Mouse (Mus musculus): Measurements from ENCODE around the gene Babam2. TPM values are rescaled to one million over a fixed set of nuclear protein-coding genes. Genes with fewer than 3 reads are reported as not detected.

Babam2 gene
- polyA plus RNA-seq, 1 experiment from 2014 or later = 22.1 TPM

- TF ChIP-seq EP300 (IDR thresholded peaks at IDR 0.05; ENCODE audit: low read depth) (no peak), CTCF (IDR thresholded peaks at IDR 0.05; ENCODE audit: low read depth) (no peak)
- H3K27me3 ChIP-seq (ENCODE audit: insufficient read depth, low read length) = no peaks in the 10 kb centered on the region
- H3K36me3 ChIP-seq (replicated peaks; ENCODE audit: insufficient read depth, low read length) = no peaks in the 10 kb centered on the region
- 54% methylated on average over 2 of the region's 2 CpGs for WGBS (ENCODE audit: insufficient replicate concordance)
- H3K27ac ChIP-seq (ENCODE audit: low read depth) = 0 out of 2 replicates have a peak overlapping the region, but pooled peaks have one; percentile 13
- peaks cover 5% of the 10 kb centered on the region for H3K4me1 ChIP-seq (ENCODE audit: insufficient read depth)
- no peak overlapping the region for H3K4me2 ChIP-seq (ENCODE audit: low read depth, low read length)
- H3K9me3 ChIP-seq (ENCODE audit: low read length) = no peaks in the 10 kb centered on the region
- no peak for DNase-seq
- no peak overlapping the region for H3K9ac ChIP-seq (replicated peaks)
- no peak for ATAC-seq
- H3K4me3 ChIP-seq (ENCODE audit: low read depth, low read length) = no peak overlapping the region
These were observed 388.1 kb downstream of the Babam2 start for GRCm38 (mm10) chr5:32085566-32085965.

DNA sequence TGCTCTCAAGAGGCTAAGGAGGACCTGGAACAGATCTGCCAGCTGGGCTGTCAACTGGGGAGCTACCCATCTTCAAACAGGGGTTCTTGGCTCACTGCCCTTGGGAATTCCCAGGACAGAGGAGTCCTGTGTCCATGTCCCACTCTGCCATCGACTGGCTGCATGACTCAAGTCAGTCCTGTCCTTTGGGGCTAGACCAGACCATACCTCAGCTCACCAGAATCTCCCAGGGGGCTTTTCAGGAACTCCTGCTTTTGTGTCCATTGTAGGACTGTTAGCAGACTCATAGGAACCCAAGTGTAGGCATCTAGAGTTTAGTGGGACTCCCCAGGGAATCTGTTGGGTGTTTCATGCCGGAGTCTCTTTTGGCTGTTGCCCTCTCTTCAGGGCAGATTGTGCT lies 388.5 kb downstream of the Babam2 start:
- WGBS (ENCODE audit: insufficient replicate concordance) = 74% methylated on average over 2 of the region's 2 CpGs
- H3K4me2 ChIP-seq (ENCODE audit: low read depth, low read length) = no peak overlapping the region
- no peak overlapping the region for H3K9ac ChIP-seq (replicated peaks)
- no peaks in the 10 kb centered on the region for H3K36me3 ChIP-seq (replicated peaks; ENCODE audit: insufficient read depth, low read length)
- H3K4me1 ChIP-seq (ENCODE audit: insufficient read depth) = peaks cover 6% of the 10 kb centered on the region
- no peak overlapping the region for H3K27ac ChIP-seq (ENCODE audit: low read depth)
- H3K27me3 ChIP-seq (ENCODE audit: insufficient read depth, low read length) = no peaks in the 10 kb centered on the region
- DNase-seq (no peak), ATAC-seq (no peak)
- H3K4me3 ChIP-seq (ENCODE audit: low read depth, low read length) = no peak overlapping the region
- no peak for TF ChIP-seq CTCF (IDR thresholded peaks at IDR 0.05; ENCODE audit: low read depth)
- no peak for TF ChIP-seq EP300 (IDR thresholded peaks at IDR 0.05; ENCODE audit: low read depth)
- no peaks in the 10 kb centered on the region for H3K9me3 ChIP-seq (ENCODE audit: low read length)

GRCm38 (mm10) chr5:32086526-32087090 lies 389.1 kb downstream of the Babam2 start:
- H3K4me1 ChIP-seq (ENCODE audit: insufficient read depth) = peaks cover 6% of the 10 kb centered on the region
- WGBS (ENCODE audit: insufficient replicate concordance) = 73% methylated on average over 6 of the region's 6 CpGs
- ATAC-seq = no peak
- no peaks in the 10 kb centered on the region for H3K36me3 ChIP-seq (replicated peaks; ENCODE audit: insufficient read depth, low read length)
- H3K4me2 ChIP-seq (ENCODE audit: low read depth, low read length) = no peak overlapping the region
- TF ChIP-seq EP300 (IDR thresholded peaks at IDR 0.05; ENCODE audit: low read depth) (no peak), CTCF (IDR thresholded peaks at IDR 0.05; ENCODE audit: low read depth) (no peak)
- no peak overlapping the region for H3K9ac ChIP-seq (replicated peaks)
- no peak overlapping the region for H3K4me3 ChIP-seq (ENCODE audit: low read depth, low read length)
- H3K27ac ChIP-seq (ENCODE audit: low read depth) = no peak overlapping the region
- H3K9me3 ChIP-seq (ENCODE audit: low read length) = no peaks in the 10 kb centered on the region
- H3K27me3 ChIP-seq (ENCODE audit: insufficient read depth, low read length) = no peaks in the 10 kb centered on the region
- DNase-seq = no peak

- Histone ChIP-seq H3K4me2 (ENCODE audit: low read depth, low read length) (no peak overlapping the region), H3K9me3 (ENCODE audit: low read length) (no peaks in the 10 kb centered on the region), H3K36me3 (replicated peaks; ENCODE audit: insufficient read depth, low read length) (no peaks in the 10 kb centered on the region), H3K9ac (replicated peaks) (no peak overlapping the region), H3K27ac (ENCODE audit: low read depth) (no peak overlapping the region), H3K4me1 (ENCODE audit: insufficient read depth) (peaks cover 15% of the 10 kb centered on the region), H3K4me3 (ENCODE audit: low read depth, low read length) (no peak overlapping the region), H3K27me3 (ENCODE audit: insufficient read depth, low read length) (no peaks in the 10 kb centered on the region)
- DNase-seq = no peak
- TF ChIP-seq CTCF (IDR thresholded peaks at IDR 0.05; ENCODE audit: low read depth) = no peak
- no peak for TF ChIP-seq EP300 (IDR thresholded peaks at IDR 0.05; ENCODE audit: low read depth)
- WGBS (ENCODE audit: insufficient replicate concordance) = 44% methylated on average over 5 of the region's 5 CpGs
- ATAC-seq = no peak
These were observed 392.0 kb downstream of the Babam2 start for GRCm38 (mm10) chr5:32089481-32089880.

DNA sequence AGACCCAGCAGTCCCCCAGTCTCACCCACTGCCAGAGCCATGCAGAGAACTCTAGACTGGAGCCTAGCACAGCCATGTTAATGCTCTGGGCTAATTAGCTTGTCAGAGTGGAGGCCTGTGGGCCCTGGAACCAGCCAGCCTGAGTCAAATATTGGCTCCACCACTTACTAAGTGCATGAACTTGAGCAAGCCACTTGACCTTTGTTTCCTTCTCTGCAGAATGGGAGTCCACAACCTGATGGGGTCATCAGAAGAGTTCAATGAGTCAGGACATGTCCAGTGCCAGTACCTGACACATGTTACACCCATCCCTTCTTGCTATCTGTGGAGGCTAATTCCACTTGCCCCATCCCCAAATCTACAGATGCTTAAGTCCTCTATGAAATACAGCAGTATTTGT lies 394.8 kb downstream of the Babam2 start:
- peaks cover 15% of the 10 kb centered on the region for H3K4me1 ChIP-seq (ENCODE audit: insufficient read depth)
- H3K4me2 ChIP-seq (ENCODE audit: low read depth, low read length) = no peak overlapping the region
- H3K27me3 ChIP-seq (ENCODE audit: insufficient read depth, low read length) = no peaks in the 10 kb centered on the region
- peak; percentile 25; the same call in 1 of the 2 replicates for ATAC-seq
- H3K9ac ChIP-seq (replicated peaks) = no peak overlapping the region
- no peaks in the 10 kb centered on the region for H3K9me3 ChIP-seq (ENCODE audit: low read length)
- no peaks in the 10 kb centered on the region for H3K36me3 ChIP-seq (replicated peaks; ENCODE audit: insufficient read depth, low read length)
- no peak overlapping the region for H3K27ac ChIP-seq (ENCODE audit: low read depth)
- TF ChIP-seq CTCF (IDR thresholded peaks at IDR 0.05; ENCODE audit: low read depth) (no peak), EP300 (IDR thresholded peaks at IDR 0.05; ENCODE audit: low read depth) (no peak)
- no peak overlapping the region for H3K4me3 ChIP-seq (ENCODE audit: low read depth, low read length)
- DNase-seq = no peak

DNA sequence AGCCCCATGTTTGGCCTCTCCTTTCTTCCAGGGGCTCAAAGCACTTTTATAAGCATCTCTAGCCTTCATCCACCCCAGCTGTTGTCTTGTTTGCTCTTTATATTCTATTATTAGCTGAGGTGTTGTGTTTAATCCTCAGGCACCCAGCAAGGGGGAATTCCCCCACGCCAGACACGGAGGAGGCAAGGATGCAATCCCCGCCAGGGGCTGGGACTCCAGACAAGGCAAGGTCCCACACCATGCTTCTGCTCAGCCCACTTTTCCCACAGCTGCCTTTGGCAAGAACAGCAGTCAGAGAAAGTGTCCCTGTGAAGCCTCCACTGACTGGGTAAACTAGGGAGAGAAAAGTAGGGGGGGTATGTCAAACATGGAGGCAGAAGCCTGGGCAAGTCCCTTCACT lies 401.2 kb downstream of the Babam2 start:
- Histone ChIP-seq H3K4me3 (ENCODE audit: low read depth, low read length) (no peak overlapping the region), H3K9ac (replicated peaks) (no peak overlapping the region), H3K27me3 (ENCODE audit: insufficient read depth, low read length) (no peaks in the 10 kb centered on the region), H3K4me1 (ENCODE audit: insufficient read depth) (peaks cover 2% of the 10 kb centered on the region; the same call in 1 of the 2 replicates), H3K4me2 (ENCODE audit: low read depth, low read length) (no peak overlapping the region), H3K27ac (ENCODE audit: low read depth) (no peak overlapping the region), H3K9me3 (ENCODE audit: low read length) (no peaks in the 10 kb centered on the region), H3K36me3 (replicated peaks; ENCODE audit: insufficient read depth, low read length) (no peaks in the 10 kb centered on the region)
- DNase-seq (no peak), ATAC-seq (no peak)
- TF ChIP-seq EP300 (IDR thresholded peaks at IDR 0.05; ENCODE audit: low read depth) (no peak), CTCF (IDR thresholded peaks at IDR 0.05; ENCODE audit: low read depth) (no peak)
- 82% methylated on average over 3 of the region's 3 CpGs for WGBS (ENCODE audit: insufficient replicate concordance)

- 61% methylated on average over 5 of the region's 5 CpGs for WGBS (ENCODE audit: insufficient replicate concordance)
- peaks cover 2% of the 10 kb centered on the region; the same call in 1 of the 2 replicates for H3K4me1 ChIP-seq (ENCODE audit: insufficient read depth)
- DNase-seq (no peak), ATAC-seq (no peak)
- TF ChIP-seq EP300 (IDR thresholded peaks at IDR 0.05; ENCODE audit: low read depth) = no peak
- TF ChIP-seq CTCF (IDR thresholded peaks at IDR 0.05; ENCODE audit: low read depth) = no peak
- no peak overlapping the region for H3K27ac ChIP-seq (ENCODE audit: low read depth)
- no peak overlapping the region for H3K4me3 ChIP-seq (ENCODE audit: low read depth, low read length)
- H3K9ac ChIP-seq (replicated peaks) = no peak overlapping the region
- no peaks in the 10 kb centered on the region for H3K27me3 ChIP-seq (ENCODE audit: insufficient read depth, low read length)
- no peaks in the 10 kb centered on the region for H3K36me3 ChIP-seq (replicated peaks; ENCODE audit: insufficient read depth, low read length)
- no peaks in the 10 kb centered on the region for H3K9me3 ChIP-seq (ENCODE audit: low read length)
- no peak overlapping the region for H3K4me2 ChIP-seq (ENCODE audit: low read depth, low read length)
These were observed 405.0 kb downstream of the Babam2 start for GRCm38 (mm10) chr5:32102484-32102883.

All from liver, postnatal 0 days (tissue).